Mouse (Mus musculus): ENCODE results near the gene Slc4a3.

- TF ChIP-seq CTCF (IDR thresholded peaks at IDR 0.05; ENCODE audit: borderline replicate concordance, control insufficient read depth, extremely low read depth, insufficient read depth, low read length, poor library complexity) (no peak), POLR2A (IDR thresholded peaks at IDR 0.05; ENCODE audit: control insufficient read depth, extremely low read depth, insufficient read depth, low read length, poor library complexity) (no peak)
These were observed 40.7 kb upstream of the Slc4a3 start for GRCm38 (mm10) chr1:75505159-75505955.

Data from thymus, adult 2 months (tissue).